Mouse (Mus musculus): ENCODE measurements around the gene Mlh3. TPM values are rescaled to one million over a fixed set of nuclear protein-coding genes. Genes with fewer than 3 reads are reported as not detected.
"Not testable (repeated sequence)": the region's sequence is repeated elsewhere in the genome, so short reads cannot be mapped to it uniquely, and the experiment has no call there.

Mlh3 gene
- total RNA-seq, 2 experiments from 2014 or later: 14.9 to 18.4 TPM

GRCm38 (mm10) chr12:85284996-85285395, 14.6 kb upstream of the Mlh3 start:
- intact Hi-C loops (cut with DNase I): loop anchor here (5.0 kb wide), 1 partner anchor 143 kb away; no protein-coding TSS in a partner anchor
- no peak for DNase-seq (ENCODE audit: low spot score in 2 of 2)

GRCm38 (mm10) chr12:85284331-85284730, 13.9 kb upstream of the Mlh3 start:
- intact Hi-C loops (cut with DNase I): no loop called here
- DNase-seq (ENCODE audit: low spot score in 2 of 2): no peak

GRCm38 (mm10) chr12:85281756-85282155, 11.4 kb upstream of the Mlh3 start:
- DNase-seq (ENCODE audit: low spot score in 2 of 2); intact Hi-C loops (cut with DNase I): not testable (repeated sequence)

- intact Hi-C loops (cut with DNase I): no loop called here
- no peak for DNase-seq (ENCODE audit: low spot score in 2 of 2)
Observed at GRCm38 (mm10) chr12:85280845-85281651, 10.6 kb upstream of the Mlh3 start.

GRCm38 (mm10) chr12:85280105-85280844, 9.9 kb upstream of the Mlh3 start:
- DNase-seq (ENCODE audit: low spot score in 2 of 2): peak; percentile 95 to 99
- intact Hi-C loops (cut with DNase I): no loop called here

- DNase-seq (ENCODE audit: low spot score in 2 of 2): no peak
- intact Hi-C loops (cut with DNase I): no loop called here
Observed at GRCm38 (mm10) chr12:85279396-85280080, 9.1 kb upstream of the Mlh3 start.

- DNase-seq (ENCODE audit: low spot score in 2 of 2): no peak
- intact Hi-C loops (cut with DNase I): no loop called here
Observed at GRCm38 (mm10) chr12:85278919-85279318, 8.5 kb upstream of the Mlh3 start.

- no peak for DNase-seq (ENCODE audit: low spot score in 2 of 2)
- intact Hi-C loops (cut with DNase I): no loop called here
Observed at GRCm38 (mm10) chr12:85276273-85276672, 5.9 kb upstream of the Mlh3 start.

GRCm38 (mm10) chr12:85273508-85273907, 3.1 kb upstream of the Mlh3 start:
- DNase-seq (ENCODE audit: low spot score in 2 of 2): no peak
- intact Hi-C loops (cut with DNase I): no loop called here

GRCm38 (mm10) chr12:85271843-85272206, 1.4 kb upstream of the Mlh3 start:
- no peak for DNase-seq (ENCODE audit: low spot score in 2 of 2)
- intact Hi-C loops (cut with DNase I): no loop called here

GRCm38 (mm10) chr12:85271132-85271842, 888 bp upstream of the Mlh3 start:
- DNase-seq (ENCODE audit: low spot score in 2 of 2): no peak
- intact Hi-C loops (cut with DNase I): no loop called here

- no peak for DNase-seq (ENCODE audit: low spot score in 2 of 2)
- intact Hi-C loops (cut with DNase I): no loop called here
Observed at GRCm38 (mm10) chr12:85269821-85270220, 578 bp downstream of the Mlh3 start.

- DNase-seq (ENCODE audit: low spot score in 2 of 2): no peak
- intact Hi-C loops (cut with DNase I): no loop called here
Observed at GRCm38 (mm10) chr12:85266248-85266647, 4.2 kb downstream of the Mlh3 start.

- intact Hi-C loops (cut with DNase I): no loop called here
- DNase-seq (ENCODE audit: low spot score in 2 of 2): no peak
Observed at GRCm38 (mm10) chr12:85264940-85265339, 5.5 kb downstream of the Mlh3 start.

GRCm38 (mm10) chr12:85264531-85264930, 5.9 kb downstream of the Mlh3 start:
- DNase-seq (ENCODE audit: low spot score in 2 of 2): no peak
- intact Hi-C loops (cut with DNase I): no loop called here

- peak in 1 of 2 experiments; percentile 62 for DNase-seq (ENCODE audit: low spot score in 2 of 2)
- intact Hi-C loops (cut with DNase I): no loop called here
Observed at GRCm38 (mm10) chr12:85263190-85263589, 7.2 kb downstream of the Mlh3 start.

GRCm38 (mm10) chr12:85262489-85262888, 7.9 kb downstream of the Mlh3 start:
- DNase-seq (ENCODE audit: low spot score in 2 of 2): no peak

GRCm38 (mm10) chr12:85257008-85257639, 13.3 kb downstream of the Mlh3 start:
- no peak for DNase-seq (ENCODE audit: low spot score in 2 of 2)
- intact Hi-C loops (cut with DNase I): no loop called here

More at GRCm38 (mm10) chr12:85262489-85262888, 7.9 kb downstream of the Mlh3 start:
- intact Hi-C loops (cut with DNase I): no loop called here

- DNase-seq (ENCODE audit: low spot score in 2 of 2): no peak
- intact Hi-C loops (cut with DNase I): no loop called here
Observed at GRCm38 (mm10) chr12:85256074-85256751, 14.2 kb downstream of the Mlh3 start.
